8 mouse cellular contexts compared by ENCODE assay signal in the genomic region with DNA sequence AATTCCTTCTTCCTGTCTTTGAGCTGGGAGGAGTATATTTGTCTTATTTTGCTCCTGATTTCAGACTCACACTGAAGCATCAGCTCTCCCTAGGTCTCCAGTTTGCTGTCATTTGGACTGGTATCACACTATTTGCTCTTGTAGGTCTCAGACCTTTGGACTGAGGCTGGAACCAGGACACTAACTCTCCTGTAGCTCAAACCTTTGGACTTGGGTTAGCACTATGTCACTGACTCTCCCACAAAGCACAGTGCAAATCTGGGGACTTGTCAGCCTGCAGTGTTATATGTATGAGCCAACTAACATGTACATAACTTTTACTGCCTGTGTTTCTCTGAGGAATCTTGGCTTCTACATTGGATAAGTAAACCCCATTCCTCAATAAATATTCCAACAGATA. TPM values are rescaled to one million over a fixed set of nuclear protein-coding genes. Genes with fewer than 3 reads are reported as not detected.
DNase-seq lines count a peak whose midpoint lies in the region; ATAC-seq lines count a peak whose summit lies in the region.
"Had no signal": no experiment of that assay in that cellular context is flagged by ENCODE, and none has a peak within 500 bp of the region (broad histone marks: within the 10 kb centered on the region; RNA-seq: fewer than 3 reads in every experiment).

No protein-coding gene starts in this region.

- no peaks in the 10 kb centered on the region for H3K36me3 ChIP-seq in lung, embryonic 15.5 days
- H3K36me3 ChIP-seq in intestine, embryonic 15.5 days, result no peaks in the 10 kb centered on the region
- H3K36me3 ChIP-seq in kidney, embryonic 15.5 days, result no peaks in the 10 kb centered on the region
- no peaks in the 10 kb centered on the region for H3K36me3 ChIP-seq in midbrain, embryonic 15.5 days (replicated peaks)

- DNase-seq in lung, adult 18-20 months, result no peak
- DNase-seq in gastrocnemius, postnatal 10 days, result no peak
- no peak for DNase-seq in MN1 (ENCODE audit: low spot score)
- DNase-seq: cerebellum, adult 18-20 months had no signal

- peak overlapping the region; percentile 19 for H3K27ac ChIP-seq in lung, embryonic 15.5 days
- H3K27ac ChIP-seq in intestine, embryonic 15.5 days, result peak overlapping the region; percentile 40
- H3K27ac ChIP-seq in kidney, embryonic 15.5 days, result peak overlapping the region; percentile 56; the same call in 1 of the 2 replicates
- peak overlapping the region; percentile 95; the same call in 1 of the 2 replicates for H3K27ac ChIP-seq in midbrain, embryonic 15.5 days

- H3K9ac ChIP-seq in lung, embryonic 15.5 days, result no peak overlapping the region
- H3K9ac ChIP-seq in intestine, embryonic 15.5 days, result no peak overlapping the region
- no peak overlapping the region for H3K9ac ChIP-seq in kidney, embryonic 15.5 days
- no peak overlapping the region for H3K9ac ChIP-seq in midbrain, embryonic 15.5 days

- ATAC-seq in lung, embryonic 15.5 days (ENCODE audit: borderline replicate concordance, extremely low read depth, low FRiP score, low TSS enrichment), result no peak
- ATAC-seq in intestine, embryonic 15.5 days, result peak; percentile 73
- no peak for ATAC-seq in kidney, embryonic 15.5 days (replicated peaks; ENCODE audit: low FRiP score)
- ATAC-seq in midbrain, embryonic 15.5 days (replicated peaks), result no peak

- no peaks in the 10 kb centered on the region for H3K9me3 ChIP-seq in lung, embryonic 15.5 days
- H3K9me3 ChIP-seq in intestine, embryonic 15.5 days, result no peaks in the 10 kb centered on the region
- no peaks in the 10 kb centered on the region for H3K9me3 ChIP-seq in kidney, embryonic 15.5 days (replicated peaks)
- no peaks in the 10 kb centered on the region for H3K9me3 ChIP-seq in midbrain, embryonic 15.5 days

- no peak overlapping the region for H3K4me2 ChIP-seq in lung, embryonic 15.5 days
- peak overlapping the region; percentile 14; the same call in 1 of the 2 replicates for H3K4me2 ChIP-seq in intestine, embryonic 15.5 days (replicated peaks)
- H3K4me2 ChIP-seq in kidney, embryonic 15.5 days, result no peak overlapping the region
- no peak overlapping the region for H3K4me2 ChIP-seq in midbrain, embryonic 15.5 days

- no peak overlapping the region for H3K4me3 ChIP-seq in lung, embryonic 15.5 days
- H3K4me3 ChIP-seq in intestine, embryonic 15.5 days (replicated peaks), result no peak overlapping the region
- H3K4me3 ChIP-seq in kidney, embryonic 15.5 days (replicated peaks), result no peak overlapping the region
- no peak overlapping the region for H3K4me3 ChIP-seq in midbrain, embryonic 15.5 days

- peaks cover 29% of the 10 kb centered on the region for H3K27me3 ChIP-seq in lung, embryonic 15.5 days
- H3K27me3 ChIP-seq in intestine, embryonic 15.5 days (replicated peaks), result no peaks in the 10 kb centered on the region
- H3K27me3 ChIP-seq in kidney, embryonic 15.5 days, result peaks cover 51% of the 10 kb centered on the region
- peaks cover 13% of the 10 kb centered on the region; the same call in 1 of the 2 replicates for H3K27me3 ChIP-seq in midbrain, embryonic 15.5 days (replicated peaks)

- peaks cover 19% of the 10 kb centered on the region for H3K4me1 ChIP-seq in lung, embryonic 15.5 days
- H3K4me1 ChIP-seq in intestine, embryonic 15.5 days (replicated peaks), result no peaks in the 10 kb centered on the region
- H3K4me1 ChIP-seq in kidney, embryonic 15.5 days, result peaks cover 28% of the 10 kb centered on the region
- peaks cover 17% of the 10 kb centered on the region; the same call in 1 of the 2 replicates for H3K4me1 ChIP-seq in midbrain, embryonic 15.5 days

RNA-seq across cellular contexts. Expression of a gene that starts 36.2 kb away (rescaled TPM):
- polyA plus RNA-seq in lung, embryonic 15.5 days (2015; fragmentation: Nextera tagmentation; extraction: Ambion mirVana), result 122 and 125 TPM in 2 replicates
- 112 and 128 TPM in 2 replicates for polyA plus RNA-seq in intestine, embryonic 15.5 days (2015; fragmentation: Nextera tagmentation; extraction: Ambion mirVana)
- polyA plus RNA-seq in kidney, embryonic 15.5 days (2015; fragmentation: Nextera tagmentation; extraction: Ambion mirVana), result 130 and 133 TPM in 2 replicates
- 103 and 112 TPM in 2 replicates for polyA plus RNA-seq in midbrain, embryonic 15.5 days (2015; fragmentation: Nextera tagmentation; extraction: Ambion mirVana)
- total RNA-seq in gastrocnemius, postnatal 10 days (2021), result 100 to 1,000 TPM; 102 to 147 TPM

Comparison
In these comparisons a context has a peak if more than half of its experiments do, and no peak if none do; other contexts are left out.
1. H3K27ac ChIP-seq: peak in every context shown above with its lines; median percentile 95 in midbrain, embryonic 15.5 days; 56 in kidney, embryonic 15.5 days; 40 in intestine, embryonic 15.5 days; 19 in lung, embryonic 15.5 days.